Mouse (Mus musculus) CH12.LX (cell line): ENCODE data around the gene Esrra. TPM values are rescaled to one million over a fixed set of nuclear protein-coding genes. Genes with fewer than 3 reads are reported as not detected.

Source experiments
- DNase-seq: peaks from one replicate; pipeline ENCODE4 v3.0.0-alpha.2; 2013; ENCODE audit errors: extremely low read depth
- H3K27ac ChIP-seq: 2 replicates; pipeline ENCODE4 v1.5.1; 2012; ENCODE audit warnings: low read depth, mild to moderate bottlenecking, control low read depth, moderate library complexity; ENCODE audit not compliant: insufficient read depth
- H3K27me3 ChIP-seq: replicated peaks from 2 replicates; pipeline ENCODE3; 2012; ENCODE audit warnings: inconsistent platforms
- H3K36me3 ChIP-seq, 2 experiments: replicated peaks in 1 of 2; 2 replicates each; pipeline versions ENCODE3 to v1.6.1; 2012; ENCODE audit warnings: inconsistent platforms in 1 of 2, low read length in 1 of 2, mild to moderate bottlenecking in 1 of 2, mixed read lengths in 1 of 2, moderate library complexity in 1 of 2; ENCODE audit not compliant: control insufficient read depth in 1 of 2, insufficient read depth in 1 of 2
- H3K4me1 ChIP-seq, 2 experiments: 2 replicates each; pipeline ENCODE4 v1.6.1; 2012; ENCODE audit warnings: inconsistent platforms in 1 of 2, moderate library complexity in 1 of 2; ENCODE audit not compliant: insufficient read depth in 2 of 2, control insufficient read depth in 1 of 2
- H3K4me2 ChIP-seq: 2 replicates; pipeline ENCODE4 v1.6.1; 2012; ENCODE audit warnings: low read depth, mild to moderate bottlenecking, control low read depth; ENCODE audit not compliant: poor library complexity, insufficient read depth, severe bottlenecking
- H3K4me3 ChIP-seq, 3 experiments: fragments of 150-350 bp in 1 of 3; sonication (generic) in 1 of 3; replicated peaks in 1 of 3; 2 replicates each; pipeline versions ENCODE3 to v1.5.1; 2011 to 2012; ENCODE audit warnings: low read depth in 2 of 3, low read length in 2 of 3, mild to moderate bottlenecking in 2 of 3, moderate library complexity in 2 of 3, control low read depth in 1 of 3, improper control_type of control experiment in 1 of 3, inconsistent platforms in 1 of 3, mixed read lengths in 1 of 3; ENCODE audit not compliant: poor library complexity in 1 of 3
- H3K79me2 ChIP-seq: replicated peaks from 2 replicates; pipeline ENCODE4 v1.6.1; 2012; ENCODE audit warnings: mild to moderate bottlenecking, moderate library complexity; ENCODE audit not compliant: control insufficient read depth, poor library complexity, insufficient read depth, severe bottlenecking; ENCODE audit errors: extremely low read depth
- H3K9ac ChIP-seq: 2 replicates; pipeline ENCODE4 v1.6.1; 2012; ENCODE audit warnings: low read depth, mild to moderate bottlenecking, control low read depth, moderate library complexity; ENCODE audit not compliant: insufficient read depth
- H3K9me3 ChIP-seq: replicated peaks from 2 replicates; pipeline ENCODE3; 2012; ENCODE audit warnings: low read length, inconsistent platforms, mixed read lengths
- CHD1 ChIP-seq: IDR thresholded peaks from 2 replicates; pipeline ENCODE4 v1.6.1; 2012; ENCODE audit warnings: low read depth, low read length, improper control_type of control experiment, inconsistent platforms
- ELF1 ChIP-seq: IDR thresholded peaks from 2 replicates; pipeline ENCODE4 v1.6.1; 2014; ENCODE audit warnings: low read depth, mild to moderate bottlenecking, inconsistent platforms, low read length, improper control_type of control experiment
- IRF4 ChIP-seq: IDR thresholded peaks from 2 replicates; pipeline ENCODE4 v1.6.1; 2014; ENCODE audit warnings: low read depth, mild to moderate bottlenecking, inconsistent platforms, low read length, improper control_type of control experiment
- JUN ChIP-seq: IDR thresholded peaks from 2 replicates; pipeline ENCODE4 v1.6.1; 2011; ENCODE audit warnings: low read depth, mild to moderate bottlenecking, low read length, improper control_type of control experiment, moderate library complexity; ENCODE audit not compliant: insufficient read depth
- JUND ChIP-seq: conservative IDR thresholded peaks from 2 replicates; pipeline ENCODE4 v1.6.1; 2011; ENCODE audit warnings: low read depth, low read length, improper control_type of control experiment
- MAFK ChIP-seq: IDR thresholded peaks from 2 replicates; pipeline ENCODE4 v1.6.1; 2011; ENCODE audit warnings: low read length, improper control_type of control experiment; ENCODE audit not compliant: insufficient replicate concordance
- MAX ChIP-seq: IDR thresholded peaks from 2 replicates; pipeline ENCODE4 v1.6.1; 2011; ENCODE audit warnings: low read length, improper control_type of control experiment
- MEF2A ChIP-seq: IDR thresholded peaks from 2 replicates; pipeline ENCODE4 v1.6.1; 2014; ENCODE audit warnings: low read depth, mild to moderate bottlenecking, inconsistent platforms, low read length, improper control_type of control experiment, borderline replicate concordance
- MXI1 ChIP-seq: IDR thresholded peaks from 2 replicates; pipeline ENCODE4 v1.6.1; 2011; ENCODE audit warnings: mild to moderate bottlenecking, low read depth, low read length, improper control_type of control experiment
- NRF1 ChIP-seq: IDR thresholded peaks from 2 replicates; pipeline ENCODE4 v1.6.1; 2014; ENCODE audit warnings: low read depth, mild to moderate bottlenecking, inconsistent platforms, low read length, improper control_type of control experiment, moderate library complexity
- PAX5 ChIP-seq: IDR thresholded peaks from 2 replicates; pipeline ENCODE4 v1.6.1; 2012; ENCODE audit warnings: low read length, inconsistent platforms, mixed read lengths
- POLR2AphosphoS2 ChIP-seq: IDR thresholded peaks from 2 replicates; pipeline ENCODE4 v1.6.1; 2011; ENCODE audit warnings: low read depth, low read length, improper control_type of control experiment
- RCOR1 ChIP-seq: conservative IDR thresholded peaks from 2 replicates; pipeline ENCODE4 v1.6.1; 2012; ENCODE audit warnings: low read depth, mild to moderate bottlenecking, inconsistent platforms, low read length, improper control_type of control experiment
- SIN3A ChIP-seq: IDR thresholded peaks from 2 replicates; pipeline ENCODE4 v1.6.1; 2012; ENCODE audit warnings: low read length, improper control_type of control experiment, inconsistent platforms
- SMC3 ChIP-seq: IDR thresholded peaks from 2 replicates; pipeline ENCODE4 v1.6.1; 2011; ENCODE audit warnings: low read depth, low read length, improper control_type of control experiment
- TBP ChIP-seq: conservative IDR thresholded peaks from 2 replicates; pipeline ENCODE4 v1.6.1; 2011; ENCODE audit warnings: low read depth, low read length, improper control_type of control experiment
- USF1 ChIP-seq: IDR thresholded peaks from 2 replicates; pipeline ENCODE4 v1.6.1; 2014; ENCODE audit warnings: low read depth, mild to moderate bottlenecking, inconsistent platforms, low read length, improper control_type of control experiment
- USF2 ChIP-seq: conservative IDR thresholded peaks from 2 replicates; pipeline ENCODE4 v1.6.1; 2011; ENCODE audit warnings: low read depth, low read length, improper control_type of control experiment
- ZMIZ1 ChIP-seq: IDR thresholded peaks from 2 replicates; pipeline ENCODE4 v1.6.1; 2012; ENCODE audit warnings: low read depth, mild to moderate bottlenecking, inconsistent platforms, low read length, improper control_type of control experiment
- dilution Hi-C: fragments of 300-500 bp; cut with MboI; formaldehyde crosslinking; loops from 2 replicates; pipeline ENCODE4 v1.14.3; 2020; ENCODE audit warnings: low sequenced_read_pairs; ENCODE audit not compliant: extremely low pct_unique_long_range_greater_than_20kb, extremely low pct_ligation_motif_present
- in situ Hi-C: fragments of 300-500 bp; cut with MboI; formaldehyde crosslinking; loops from 3 replicates; pipeline ENCODE4 v1.14.3; 2019; ENCODE audit warnings: low sequenced_read_pairs, low pct_ligation_motif_present, low pct_unique_long_range_greater_than_20kb, mixed read lengths
- polyA plus RNA-seq: library from polyadenylated mRNA; unstranded; fragments of >175 nt; gene quantifications from 2 replicates; pipeline ENCODE4 v1.2.1, GENCODE M21; 2012; ENCODE audit warnings: low read depth; ENCODE audit not compliant: insufficient read length
- total RNA-seq, 2 experiments: library from RNA; depleted of rRNA; stranded (reverse); fragments of 300-350 nt in 1 of 2; fragments of >200 nt in 1 of 2; gene quantifications; 2 replicates each; pipeline ENCODE4 v1.2.3; 2012 to 2014

The Esrra gene
- total and polyA plus RNA-seq, 3 experiments, result 13.6 to 28.7 (median 15.6) TPM

GRCm38 (mm10) chr19:6933102-6933435 is 11.5 kb upstream of the Esrra start:
- H3K27ac ChIP-seq, result no peak overlapping the region
- no peak for TF ChIP-seq NRF1
- no peak for TF ChIP-seq MEF2A
- no peak for TF ChIP-seq JUND
- no peak for TF ChIP-seq PAX5
- TF ChIP-seq TBP, result no peak
- no peak for TF ChIP-seq USF2
- no peak for TF ChIP-seq RCOR1
- no peak for TF ChIP-seq IRF4
- TF ChIP-seq ELF1, result no peak
- no peak for TF ChIP-seq MAFK
- TF ChIP-seq SIN3A, result no peak
- no peak for TF ChIP-seq MAX
- no peak for TF ChIP-seq ZMIZ1
- TF ChIP-seq USF1, result no peak
- TF ChIP-seq POLR2AphosphoS2, result no peak
- TF ChIP-seq CHD1, result no peak
- TF ChIP-seq MXI1, result no peak
- TF ChIP-seq SMC3, result no peak
- dilution Hi-C loops (no loop called here), in situ Hi-C loops (no loop called here)
- H3K4me3 ChIP-seq, result no peak overlapping the region
- H3K9ac ChIP-seq, result no peak overlapping the region
- no peaks in the 10 kb centered on the region for H3K9me3 ChIP-seq
- peaks cover 0 to 4% of the 10 kb centered on the region in 2 experiments; a peak in 2 of 4 replicates for H3K4me1 ChIP-seq
- peaks cover 0 to 5% of the 10 kb centered on the region in 2 experiments for H3K36me3 ChIP-seq
- H3K4me2 ChIP-seq, result no peak overlapping the region
- no peaks in the 10 kb centered on the region for H3K79me2 ChIP-seq
- no peak for DNase-seq
- no peaks in the 10 kb centered on the region for H3K27me3 ChIP-seq

GRCm38 (mm10) chr19:6932018-6932417 is 10.4 kb upstream of the Esrra start:
- H3K79me2 ChIP-seq, result no peaks in the 10 kb centered on the region
- H3K9ac ChIP-seq, result no peak overlapping the region
- no peak overlapping the region for H3K4me3 ChIP-seq
- in situ Hi-C loops, result no loop called here
- no peak overlapping the region for H3K27ac ChIP-seq
- TF ChIP-seq JUN, result no peak
- H3K4me2 ChIP-seq, result no peak overlapping the region
- DNase-seq, result no peak
- no peaks in the 10 kb centered on the region for H3K36me3 ChIP-seq
- H3K4me1 ChIP-seq, result peaks cover 0 to 4% of the 10 kb centered on the region in 2 experiments; a peak in 2 of 4 replicates
- no peaks in the 10 kb centered on the region for H3K9me3 ChIP-seq
- dilution Hi-C loops, result no loop called here
- H3K27me3 ChIP-seq, result no peaks in the 10 kb centered on the region
